Mouse (Mus musculus): ENCODE results near the gene Ggn.
"Not testable (repeated sequence)": the region's sequence is repeated elsewhere in the genome, so short reads cannot be mapped to it uniquely, and the experiment has no call there.

Gene Ggn

GRCm38 (mm10) chr7:29158264-29158663 is 11.7 kb upstream of the Ggn start:
- no peak for DNase-seq (ENCODE audit: low spot score in 2 of 2)

GRCm38 (mm10) chr7:29162294-29162693 is 7.7 kb upstream of the Ggn start:
- no peak for DNase-seq (ENCODE audit: low spot score in 2 of 2)

- no peak for DNase-seq (ENCODE audit: low spot score in 2 of 2)
These were observed 7.1 kb upstream of the Ggn start for GRCm38 (mm10) chr7:29162750-29163525.

GRCm38 (mm10) chr7:29167656-29168055 is 2.4 kb upstream of the Ggn start:
- no peak for DNase-seq (ENCODE audit: low spot score in 2 of 2)

GRCm38 (mm10) chr7:29168121-29168695 is 1.8 kb upstream of the Ggn start:
- no peak for DNase-seq (ENCODE audit: low spot score in 2 of 2)

- DNase-seq (ENCODE audit: low spot score in 2 of 2): no peak
These were observed 1.2 kb upstream of the Ggn start for GRCm38 (mm10) chr7:29168791-29169230.

- peak; percentile 82 for DNase-seq (ENCODE audit: low spot score in 2 of 2)
These were observed 562 bp upstream of the Ggn start for GRCm38 (mm10) chr7:29169231-29170065.

GRCm38 (mm10) chr7:29170755-29171561 is 948 bp downstream of the Ggn start:
- no peak for DNase-seq (ENCODE audit: low spot score in 2 of 2)

- no peak for DNase-seq (ENCODE audit: low spot score in 2 of 2)
These were observed 1.6 kb downstream of the Ggn start for GRCm38 (mm10) chr7:29171562-29172097.

- DNase-seq (ENCODE audit: low spot score in 2 of 2): no peak
These were observed 2.5 kb downstream of the Ggn start for GRCm38 (mm10) chr7:29172390-29173016.

GRCm38 (mm10) chr7:29178106-29178505 is 8.1 kb downstream of the Ggn start:
- no peak for DNase-seq (ENCODE audit: low spot score in 2 of 2)

GRCm38 (mm10) chr7:29179323-29179722 is 9.3 kb downstream of the Ggn start:
- DNase-seq (ENCODE audit: low spot score in 2 of 2): no peak

- DNase-seq (ENCODE audit: low spot score in 2 of 2): peak; percentile 95 to 97
These were observed 10.3 kb downstream of the Ggn start, which contains the start of gene Psmd8 for GRCm38 (mm10) chr7:29180077-29180853. Psmd8 (minus strand) TSS chr7:29180701.

- DNase-seq (ENCODE audit: low spot score in 2 of 2): no peak
These were observed 10.8 kb downstream of the Ggn start for GRCm38 (mm10) chr7:29180854-29181236.

- not testable (repeated sequence) for DNase-seq (ENCODE audit: low spot score in 2 of 2)
These were observed 11.3 kb downstream of the Ggn start for GRCm38 (mm10) chr7:29181323-29181722.

- not testable (repeated sequence) for DNase-seq (ENCODE audit: low spot score in 2 of 2)
These were observed 24.2 kb downstream of the Ggn start for GRCm38 (mm10) chr7:29194230-29194629.

GRCm38 (mm10) chr7:29202577-29202976 is 32.6 kb downstream of the Ggn start:
- DNase-seq (ENCODE audit: low spot score in 2 of 2): no peak

- DNase-seq (ENCODE audit: low spot score in 2 of 2): not testable (repeated sequence)
These were observed 41.0 kb downstream of the Ggn start for GRCm38 (mm10) chr7:29211013-29211412.

GRCm38 (mm10) chr7:29211415-29212198 is 41.6 kb downstream of the Ggn start:
- DNase-seq (ENCODE audit: low spot score in 2 of 2): peak in 1 of 2 experiments; percentile 11
